Mouse (Mus musculus) embryonic facial prominence, embryonic 14.5 days (tissue): Measurements from ENCODE around the gene Rpl27. TPM values are rescaled to one million over a fixed set of nuclear protein-coding genes. Genes with fewer than 3 reads are reported as not detected.
"Not testable (repeated sequence)": the region's sequence is repeated elsewhere in the genome, so short reads cannot be mapped to it uniquely, and the experiment has no call there.

Experiments used
- ATAC-seq: fragments of 200-750 bp; cut with Nextera tagmentation; 2 replicates; pipeline ENCODE4 v1.8.0; 2017; ENCODE audit warnings: low read depth, moderate number of reproducible peaks, moderate TSS enrichment
- DNase-seq: peaks from one replicate; pipeline ENCODE4 v3.0.0-alpha.2; 2015; ENCODE audit warnings: low spot score
- H3K27ac ChIP-seq: fragments of 300-500 bp; sonication (generic); replicated peaks from 2 replicates; pipeline ENCODE4 v1.5.1; 2014; ENCODE audit warnings: low read depth, mild to moderate bottlenecking, low read length, moderate library complexity
- H3K27me3 ChIP-seq: fragments of 300-500 bp; sonication (generic); replicated peaks from 2 replicates; pipeline ENCODE4 v1.6.1; 2014; ENCODE audit warnings: low read length; ENCODE audit not compliant: control insufficient read depth, insufficient read depth
- H3K36me3 ChIP-seq: fragments of 300-500 bp; sonication (generic); 2 replicates; pipeline ENCODE4 v1.6.1; 2014; ENCODE audit warnings: low read length, mixed read lengths; ENCODE audit not compliant: control insufficient read depth, insufficient read depth
- H3K4me1 ChIP-seq: fragments of 300-500 bp; sonication (generic); 2 replicates; pipeline ENCODE4 v1.6.1; 2014; ENCODE audit warnings: antibody characterized with exemption, low read length; ENCODE audit not compliant: control insufficient read depth, insufficient read depth
- H3K4me2 ChIP-seq: fragments of 300-500 bp; sonication (generic); 2 replicates; pipeline ENCODE4 v1.6.1; 2014; ENCODE audit warnings: low read depth, mild to moderate bottlenecking, low read length, moderate library complexity, mixed read lengths
- H3K4me3 ChIP-seq: fragments of 300-500 bp; sonication (generic); 2 replicates; pipeline ENCODE4 v1.5.1; 2014; ENCODE audit warnings: low read depth, mild to moderate bottlenecking, low read length
- H3K9ac ChIP-seq: fragments of 300-500 bp; sonication (generic); 2 replicates; pipeline ENCODE4 v1.6.1; 2014; ENCODE audit warnings: low read depth, mild to moderate bottlenecking, low read length, moderate library complexity, mixed read lengths
- H3K9me3 ChIP-seq: fragments of 300-500 bp; sonication (generic); 2 replicates; pipeline ENCODE4 v1.6.1; 2016; ENCODE audit warnings: low read length; ENCODE audit not compliant: control insufficient read depth
- WGBS: fragments of 180-500 bp; shearing (Covaris S2); extraction: QIAGEN DNeasy Blood & Tissue Kit; methylation state at CpG from one replicate; pipeline ENCODE4 v1.1.7; 2014; 5-methylcytosine and 5-hydroxymethylcytosine counted together
- polyA plus RNA-seq: library from polyadenylated mRNA; unstranded; fragments of >200 nt; fragmentation: Nextera tagmentation; extraction: Ambion mirVana; gene quantifications from 2 replicates; pipeline ENCODE4 v1.2.1, GENCODE M21; 2014

The Rpl27 gene
- polyA plus RNA-seq, 1 experiment from 2014 or later, result 406 TPM

GRCm38 (mm10) chr11:101441450-101442126 is 510 bp upstream of the Rpl27 start:
- not testable (repeated sequence) for H3K27me3 ChIP-seq, H3K9me3 ChIP-seq, H3K27ac ChIP-seq, ATAC-seq, H3K9ac ChIP-seq, DNase-seq
- Histone ChIP-seq H3K4me1 (peaks cover 10% of the 10 kb centered on the region), H3K4me3 (peak overlapping the region; percentile 83), H3K4me2 (peak overlapping the region; percentile 80), H3K36me3 (peaks cover 28% of the 10 kb centered on the region)
- 43% methylated on average over 15 of the region's 15 CpGs for WGBS

GRCm38 (mm10) chr11:101442760-101443159 is 662 bp downstream of the Rpl27 start:
- H3K27me3 ChIP-seq, result no peaks in the 10 kb centered on the region
- ATAC-seq (no peak; the same call in 1 of the 2 replicates), DNase-seq (no peak)
- H3K4me1 ChIP-seq, result peaks cover 10% of the 10 kb centered on the region
- H3K27ac ChIP-seq, result peak overlapping the region; percentile 94
- WGBS, result 2% methylated on average over 14 of the region's 14 CpGs
- peak overlapping the region; percentile 83 for H3K4me3 ChIP-seq
- peak overlapping the region; percentile 80 for H3K4me2 ChIP-seq
- peak overlapping the region; percentile 98 for H3K9ac ChIP-seq
- no peaks in the 10 kb centered on the region for H3K9me3 ChIP-seq
- H3K36me3 ChIP-seq, result peaks cover 28% of the 10 kb centered on the region

- Histone ChIP-seq H3K4me2 (no peak overlapping the region), H3K4me3 (no peak overlapping the region), H3K9ac (no peak overlapping the region), H3K27me3 (no peaks in the 10 kb centered on the region), H3K4me1 (peaks cover 10% of the 10 kb centered on the region), H3K36me3 (peaks cover 28% of the 10 kb centered on the region), H3K9me3 (no peaks in the 10 kb centered on the region), H3K27ac (no peak overlapping the region)
- ATAC-seq, result no peak
- WGBS, result 92% methylated on average over 1 of the region's 1 CpGs
- no peak for DNase-seq
These were observed 4.2 kb downstream of the Rpl27 start for GRCm38 (mm10) chr11:101446319-101446718.

GRCm38 (mm10) chr11:101446860-101447259 is 4.8 kb downstream of the Rpl27 start:
- Histone ChIP-seq H3K4me1 (peaks cover 10% of the 10 kb centered on the region), H3K36me3 (peaks cover 28% of the 10 kb centered on the region)
- ATAC-seq, H3K9ac ChIP-seq, H3K27me3 ChIP-seq, H3K4me3 ChIP-seq, H3K4me2 ChIP-seq, H3K27ac ChIP-seq, DNase-seq, H3K9me3 ChIP-seq: not testable (repeated sequence)
- WGBS, result 88% methylated on average over 8 of the region's 8 CpGs

- peaks cover 10% of the 10 kb centered on the region for H3K4me1 ChIP-seq
- H3K27me3 ChIP-seq, result no peaks in the 10 kb centered on the region
- no peak overlapping the region; the same call in 1 of the 2 replicates for H3K9ac ChIP-seq
- DNase-seq (no peak), ATAC-seq (no peak)
- 84% methylated on average over 5 of the region's 5 CpGs for WGBS
- peak overlapping the region; percentile 24; the same call in 1 of the 2 replicates for H3K4me3 ChIP-seq
- H3K36me3 ChIP-seq, result peaks cover 28% of the 10 kb centered on the region
- no peak overlapping the region for H3K27ac ChIP-seq
- H3K4me2 ChIP-seq, result peak overlapping the region; percentile 49; the same call in 1 of the 2 replicates
- no peaks in the 10 kb centered on the region for H3K9me3 ChIP-seq
These were observed 5.7 kb downstream of the Rpl27 start for GRCm38 (mm10) chr11:101447786-101448185.

- DNase-seq (peak; percentile 92), ATAC-seq (peak; percentile 76)
- Histone ChIP-seq H3K4me3 (peak within 1 kb of the TSS; percentile 24), H3K4me1 (peaks cover 6% of the 10 kb centered on the region), H3K27ac (peak within 1 kb of the TSS; percentile 41), H3K27me3 (no peaks in the 10 kb centered on the region), H3K4me2 (peak within 1 kb of the TSS; percentile 49), H3K9ac (peak within 1 kb of the TSS; percentile 48), H3K36me3 (peaks cover 27% of the 10 kb centered on the region), H3K9me3 (no peaks in the 10 kb centered on the region)
- WGBS, result 26% methylated on average over 10 of the region's 10 CpGs
These were observed 6.2 kb downstream of the Rpl27 start, which contains the start of gene Ifi35 for GRCm38 (mm10) chr11:101448274-101448746. Ifi35 (plus strand) TSS chr11:101448407.

GRCm38 (mm10) chr11:101448899-101449298 is 6.8 kb downstream of the Rpl27 start:
- H3K4me3 ChIP-seq, result peak overlapping the region; percentile 24
- no peaks in the 10 kb centered on the region for H3K27me3 ChIP-seq
- H3K4me1 ChIP-seq, result peaks cover under 1% of the 10 kb centered on the region; the same call in 1 of the 2 replicates
- DNase-seq (no peak), ATAC-seq (no peak)
- peak overlapping the region; percentile 48; the same call in 1 of the 2 replicates for H3K9ac ChIP-seq
- H3K36me3 ChIP-seq, result peaks cover 22% of the 10 kb centered on the region
- 80% methylated on average over 4 of the region's 4 CpGs for WGBS
- H3K4me2 ChIP-seq, result peak overlapping the region; percentile 49
- no peaks in the 10 kb centered on the region for H3K9me3 ChIP-seq
- H3K27ac ChIP-seq, result no peak overlapping the region

GRCm38 (mm10) chr11:101449596-101449995 is 7.5 kb downstream of the Rpl27 start:
- H3K9me3 ChIP-seq, ATAC-seq, H3K4me3 ChIP-seq, H3K27me3 ChIP-seq, H3K4me2 ChIP-seq, H3K4me1 ChIP-seq, DNase-seq, H3K27ac ChIP-seq, H3K9ac ChIP-seq: not testable (repeated sequence)
- H3K36me3 ChIP-seq, result peaks cover 15% of the 10 kb centered on the region
- 84% methylated on average over 4 of the region's 4 CpGs for WGBS
